Mouse (Mus musculus) olfactory bulb, adult 2 months (tissue): ENCODE data around the gene Slc25a11.

Experiments used
- CTCF ChIP-seq: fragments of 200-500 bp; IDR thresholded peaks from 2 replicates; pipeline ENCODE4 v1.5.1; 2012; ENCODE audit warnings: low read depth, mild to moderate bottlenecking, low read length, moderate library complexity; ENCODE audit not compliant: insufficient read depth
- POLR2A ChIP-seq: fragments of 200-500 bp; IDR thresholded peaks from 2 replicates; pipeline ENCODE4 v1.6.1; 2012; ENCODE audit warnings: mild to moderate bottlenecking, low read depth, low read length, moderate library complexity; ENCODE audit not compliant: insufficient read depth

- no peak for TF ChIP-seq CTCF
- no peak for TF ChIP-seq POLR2A
These were observed 31.3 kb upstream of the Slc25a11 start for GRCm38 (mm10) chr11:70678576-70678975.
